Mouse (Mus musculus) liver, embryonic 11.5 days (tissue): ENCODE results near the gene Stk38l. TPM values are rescaled to one million over a fixed set of nuclear protein-coding genes. Genes with fewer than 3 reads are reported as not detected.

Source experiments
- ATAC-seq: fragments of 200-750 bp; cut with Nextera tagmentation; replicated peaks from 2 replicates; pipeline ENCODE4 v1.8.0; 2017; ENCODE audit warnings: moderate number of reproducible peaks, mild to moderate bottlenecking, moderate TSS enrichment, moderate library complexity; ENCODE audit not compliant: low FRiP score
- DNase-seq: peaks from one replicate; pipeline ENCODE4 v3.0.0-alpha.2; 2017; ENCODE audit warnings: low spot score
- H3K27ac ChIP-seq: fragments of 300-500 bp; sonication (generic); 2 replicates; pipeline ENCODE4 v1.5.1; 2014; ENCODE audit warnings: mild to moderate bottlenecking, low read depth, low read length, control low read depth
- H3K27me3 ChIP-seq: fragments of 300-500 bp; sonication (generic); replicated peaks from 2 replicates; pipeline ENCODE4 v1.6.1; 2014; ENCODE audit warnings: low read length, mixed read lengths; ENCODE audit not compliant: control insufficient read depth, insufficient read depth
- H3K36me3 ChIP-seq: fragments of 300-500 bp; sonication (generic); 2 replicates; pipeline ENCODE4 v1.6.1; 2014; ENCODE audit warnings: mild to moderate bottlenecking, low read length, moderate library complexity, mixed read lengths; ENCODE audit not compliant: control insufficient read depth, insufficient read depth
- H3K4me1 ChIP-seq: fragments of 300-500 bp; sonication (generic); replicated peaks from 2 replicates; pipeline ENCODE4 v1.6.1; 2014; ENCODE audit warnings: low read length, mixed read lengths; ENCODE audit not compliant: control insufficient read depth, insufficient read depth
- H3K4me2 ChIP-seq: fragments of 300-500 bp; sonication (generic); 2 replicates; pipeline ENCODE4 v1.6.1; 2014; ENCODE audit warnings: mild to moderate bottlenecking, control low read depth, moderate library complexity
- H3K4me3 ChIP-seq: fragments of 300-500 bp; sonication (generic); 2 replicates; pipeline ENCODE4 v1.5.1; 2014; ENCODE audit warnings: low read depth, low read length, control low read depth
- H3K9ac ChIP-seq: fragments of 300-500 bp; sonication (generic); 2 replicates; pipeline ENCODE4 v1.6.1; 2014; ENCODE audit warnings: low read depth, low read length, control low read depth
- H3K9me3 ChIP-seq: fragments of 300-500 bp; sonication (generic); 2 replicates; pipeline ENCODE4 v1.6.1; 2016; ENCODE audit warnings: low read length, inconsistent platforms, mixed read lengths; ENCODE audit not compliant: control insufficient read depth
- WGBS: fragments of 180-500 bp; shearing (Covaris S2); extraction: QIAGEN DNeasy Blood & Tissue Kit; methylation state at CpG from one replicate; pipeline ENCODE4 v1.1.7; 2014; 5-methylcytosine and 5-hydroxymethylcytosine counted together
- polyA plus RNA-seq: library from polyadenylated mRNA; unstranded; fragments of >200 nt; fragmentation: Nextera tagmentation; extraction: Ambion mirVana; gene quantifications from 2 replicates; pipeline ENCODE4 v1.2.1, GENCODE M21; 2014

Stk38l gene
- polyA plus RNA-seq, 1 experiment from 2014 or later: 8.5 TPM

- Histone ChIP-seq H3K4me3 (no peak overlapping the region), H3K27me3 (no peaks in the 10 kb centered on the region), H3K9ac (no peak overlapping the region), H3K4me1 (no peaks in the 10 kb centered on the region), H3K36me3 (no peaks in the 10 kb centered on the region), H3K9me3 (no peaks in the 10 kb centered on the region), H3K4me2 (no peak overlapping the region), H3K27ac (no peak overlapping the region)
- ATAC-seq (no peak), DNase-seq (no peak)
- 90% methylated on average over 4 of the region's 4 CpGs for WGBS
Measured at GRCm38 (mm10) chr6:146755679-146756078, 30.9 kb downstream of the Stk38l start.

GRCm38 (mm10) chr6:146759027-146759426, 34.2 kb downstream of the Stk38l start:
- H3K9ac ChIP-seq: no peak overlapping the region
- no peak overlapping the region for H3K4me2 ChIP-seq
- H3K36me3 ChIP-seq: no peaks in the 10 kb centered on the region
- H3K27me3 ChIP-seq: no peaks in the 10 kb centered on the region
- no peaks in the 10 kb centered on the region for H3K9me3 ChIP-seq
- DNase-seq (no peak), ATAC-seq (no peak)
- H3K4me3 ChIP-seq: no peak overlapping the region
- WGBS: 79% methylated on average over 2 of the region's 2 CpGs
- H3K4me1 ChIP-seq: no peaks in the 10 kb centered on the region
- no peak overlapping the region for H3K27ac ChIP-seq

DNA sequence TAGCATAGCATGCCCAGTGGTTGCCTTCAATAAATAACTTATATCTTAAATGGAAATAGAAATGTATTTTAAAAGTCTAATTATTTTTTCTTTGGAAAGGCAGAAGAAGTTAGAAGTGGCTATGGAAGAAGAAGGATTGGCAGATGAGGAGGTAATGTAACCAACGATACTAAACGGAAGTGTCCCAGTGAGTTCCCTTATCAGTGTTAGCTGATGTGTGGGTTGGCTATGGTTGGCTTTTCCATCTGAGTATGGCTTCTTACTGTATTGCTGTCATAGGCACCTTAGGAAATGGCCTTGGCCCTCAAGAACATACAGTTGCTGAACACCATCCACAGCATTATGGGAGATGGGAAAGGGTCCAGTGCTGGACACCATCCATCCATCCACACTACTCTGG, 35.2 kb downstream of the Stk38l start:
- ATAC-seq (no peak), DNase-seq (no peak)
- Histone ChIP-seq H3K27me3 (no peaks in the 10 kb centered on the region), H3K4me3 (no peak overlapping the region), H3K4me2 (no peak overlapping the region), H3K9ac (no peak overlapping the region), H3K9me3 (no peaks in the 10 kb centered on the region), H3K36me3 (no peaks in the 10 kb centered on the region), H3K27ac (no peak overlapping the region), H3K4me1 (no peaks in the 10 kb centered on the region)
- 76% methylated on average over 2 of the region's 2 CpGs for WGBS

GRCm38 (mm10) chr6:146760736-146761135, 35.9 kb downstream of the Stk38l start:
- no peak for ATAC-seq
- no peak overlapping the region for H3K9ac ChIP-seq

DNA sequence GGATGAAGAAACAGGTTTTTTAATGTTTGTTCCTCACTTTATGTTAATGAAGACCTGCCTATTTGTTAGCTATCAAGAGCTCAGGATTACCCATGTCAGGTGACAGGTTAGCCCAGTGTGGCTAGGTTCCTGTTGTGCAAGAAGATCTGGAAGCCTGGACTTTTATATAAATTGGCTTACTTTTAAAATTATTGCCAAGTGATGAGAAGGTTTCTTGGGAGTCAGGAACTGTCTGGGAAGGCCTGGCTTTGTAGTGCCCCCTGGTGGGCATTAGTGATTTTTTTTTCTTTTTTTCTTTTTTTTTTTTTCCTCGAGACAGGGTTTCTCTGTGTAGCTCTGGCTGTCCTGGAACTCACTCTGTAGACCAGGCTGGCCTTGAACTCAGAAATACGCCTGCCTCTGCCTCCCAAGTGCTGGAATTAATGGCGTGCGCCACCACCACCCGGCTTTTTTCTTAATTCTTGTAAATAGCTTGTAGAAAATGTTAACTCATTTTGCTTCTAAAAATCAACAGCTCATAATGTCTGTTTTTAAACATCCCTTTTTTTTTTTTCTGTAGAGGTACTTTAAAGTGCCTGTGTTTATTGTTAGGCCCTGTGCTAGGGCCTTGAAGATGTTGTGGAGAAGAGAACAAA, 37.6 kb downstream of the Stk38l start:
- DNase-seq: no peak
- no peak overlapping the region for H3K9ac ChIP-seq
- no peaks in the 10 kb centered on the region for H3K36me3 ChIP-seq
- H3K27ac ChIP-seq: no peak overlapping the region
- H3K4me3 ChIP-seq: no peak overlapping the region
- no peak for ATAC-seq
- no peak overlapping the region for H3K4me2 ChIP-seq
- WGBS: 60% methylated on average over 5 of the region's 5 CpGs
- no peaks in the 10 kb centered on the region for H3K27me3 ChIP-seq
- no peaks in the 10 kb centered on the region for H3K4me1 ChIP-seq
- no peaks in the 10 kb centered on the region for H3K9me3 ChIP-seq

More at GRCm38 (mm10) chr6:146760736-146761135, 35.9 kb downstream of the Stk38l start:
- no peak overlapping the region for H3K27ac ChIP-seq
- no peaks in the 10 kb centered on the region for H3K9me3 ChIP-seq
- WGBS: 69% methylated on average over 4 of the region's 4 CpGs
- H3K4me3 ChIP-seq: no peak overlapping the region
- H3K4me2 ChIP-seq: no peak overlapping the region
- H3K36me3 ChIP-seq: no peaks in the 10 kb centered on the region
- DNase-seq: no peak
- no peaks in the 10 kb centered on the region for H3K4me1 ChIP-seq
- no peaks in the 10 kb centered on the region for H3K27me3 ChIP-seq

DNA sequence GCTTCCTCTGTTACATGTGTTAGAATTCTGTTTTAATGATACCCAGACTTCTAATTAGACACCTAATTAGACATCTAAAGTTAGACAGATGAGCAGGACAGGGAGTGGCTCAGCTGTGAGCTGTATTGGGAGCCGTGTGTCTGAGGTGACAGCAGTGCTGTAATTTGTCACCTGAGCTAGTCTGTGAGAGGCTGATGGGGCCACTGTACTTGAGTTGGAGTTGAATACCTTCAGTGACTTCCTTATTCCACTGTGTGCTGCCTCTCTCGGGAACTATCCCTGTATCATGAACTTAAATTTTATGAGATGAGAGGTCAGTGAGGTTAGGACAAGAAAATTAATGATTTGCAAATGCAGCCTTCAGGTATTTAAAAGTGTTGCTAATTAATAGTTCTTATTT, 39.8 kb downstream of the Stk38l start:
- H3K4me3 ChIP-seq: no peak overlapping the region
- no peaks in the 10 kb centered on the region for H3K9me3 ChIP-seq
- H3K4me1 ChIP-seq: no peaks in the 10 kb centered on the region
- H3K36me3 ChIP-seq: peaks cover 2% of the 10 kb centered on the region; the same call in 1 of the 2 replicates
- no peak overlapping the region for H3K27ac ChIP-seq
- H3K27me3 ChIP-seq: no peaks in the 10 kb centered on the region
- DNase-seq (no peak), ATAC-seq (no peak)
- no peak overlapping the region for H3K9ac ChIP-seq
- 54% methylated on average over 2 of the region's 2 CpGs for WGBS
- H3K4me2 ChIP-seq: no peak overlapping the region

- Histone ChIP-seq H3K9me3 (no peaks in the 10 kb centered on the region), H3K27me3 (no peaks in the 10 kb centered on the region), H3K4me1 (no peaks in the 10 kb centered on the region), H3K4me3 (no peak overlapping the region), H3K4me2 (no peak overlapping the region), H3K36me3 (peaks cover 2% of the 10 kb centered on the region; the same call in 1 of the 2 replicates), H3K9ac (no peak overlapping the region), H3K27ac (no peak overlapping the region)
- DNase-seq (no peak), ATAC-seq (no peak)
- WGBS: 72% methylated on average over 4 of the region's 4 CpGs
Measured at GRCm38 (mm10) chr6:146765270-146765669, 40.5 kb downstream of the Stk38l start.

DNA sequence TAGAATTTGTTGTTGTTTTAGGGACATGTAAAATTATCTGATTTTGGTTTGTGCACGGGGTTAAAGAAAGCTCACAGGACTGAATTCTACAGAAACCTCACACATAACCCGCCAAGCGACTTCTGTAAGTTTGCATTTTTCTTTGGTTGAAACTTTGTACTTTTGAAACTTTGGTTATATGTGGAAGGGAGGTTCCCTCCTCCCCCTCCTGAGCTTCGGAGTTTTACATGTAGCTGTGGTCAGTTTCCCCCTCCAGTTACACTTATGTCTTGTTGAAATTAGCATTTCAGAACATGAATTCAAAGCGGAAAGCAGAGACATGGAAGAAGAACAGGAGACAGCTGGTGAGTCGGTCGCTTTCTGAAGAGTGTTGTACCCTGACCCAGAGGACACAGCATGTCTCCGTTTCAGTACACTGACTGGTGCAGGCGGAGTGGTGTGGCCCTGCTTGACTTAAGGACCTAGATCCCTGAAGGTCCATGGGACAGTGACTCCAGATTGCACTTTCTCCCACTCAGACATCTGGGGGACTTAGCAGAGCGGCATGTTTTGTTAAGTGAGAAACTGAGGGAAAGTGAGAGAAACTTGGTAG, 44.1 kb downstream of the Stk38l start:
- 89% methylated on average over 10 of the region's 10 CpGs for WGBS
- Histone ChIP-seq H3K4me3 (no peak overlapping the region), H3K27ac (no peak overlapping the region), H3K4me2 (no peak overlapping the region), H3K9ac (no peak overlapping the region), H3K27me3 (no peaks in the 10 kb centered on the region), H3K4me1 (no peaks in the 10 kb centered on the region), H3K9me3 (no peaks in the 10 kb centered on the region), H3K36me3 (peaks cover 2% of the 10 kb centered on the region; the same call in 1 of the 2 replicates)
- DNase-seq: no peak
- no peak for ATAC-seq
